Comparison of ENCODE assay signal across 15 mouse cellular contexts in genomic region chr1:106523741-106524140, GRCm38 (mm10).
DNase-seq lines count a peak whose midpoint lies in the region; ATAC-seq and TF ChIP-seq lines count a peak whose summit lies in the region.
"Had no signal": no experiment of that assay in that cellular context is flagged by ENCODE, and none has a peak within 500 bp of the region (broad histone marks: within the 10 kb centered on the region; RNA-seq: fewer than 3 reads in every experiment).

No protein-coding gene starts in this region.

- no peak overlapping the region for H3K9ac ChIP-seq in heart, embryonic 11.5 days (ENCODE audit: low read depth, low read length)
- no peak overlapping the region for H3K9ac ChIP-seq in hindbrain, postnatal 0 days (replicated peaks; ENCODE audit: low read length)
- H3K9ac ChIP-seq: hindbrain, embryonic 15.5 days; liver, embryonic 12.5 days had no signal

- no peak for ATAC-seq in heart, embryonic 11.5 days (replicated peaks; ENCODE audit: insufficient number of reproducible peaks, low FRiP score, low TSS enrichment)
- ATAC-seq in hindbrain, postnatal 0 days, result no peak
- ATAC-seq: liver, embryonic 12.5 days had no signal

- H3K36me3 ChIP-seq in heart, embryonic 11.5 days (ENCODE audit: control insufficient read depth, insufficient read depth, low read length), result no peaks in the 10 kb centered on the region
- H3K36me3 ChIP-seq in hindbrain, postnatal 0 days (ENCODE audit: insufficient read depth, low read length), result no peaks in the 10 kb centered on the region
- H3K36me3 ChIP-seq: hindbrain, embryonic 15.5 days; liver, embryonic 12.5 days; midbrain, embryonic 10.5 days had no signal

- intact Hi-C loops in heart, postnatal 10 days (cut with DNase I), result no loop called here

- DNase-seq in heart, adult 11 months, result peak; percentile 97
- peak; percentile 23 for DNase-seq in ovary, postnatal 36 days (ENCODE audit: low spot score)
- no peak for DNase-seq in ovary, adult 18-20 months (ENCODE audit: low spot score)
- peak; percentile 55 to 61 for DNase-seq in heart, postnatal 10 days
- DNase-seq in testis, postnatal 10 days (ENCODE audit: low spot score), result peak; percentile 55
- no peak for DNase-seq in hindbrain, postnatal 0 days (ENCODE audit: low spot score)
- DNase-seq in kidney, adult 8-10 months, result no peak
- DNase-seq: cerebellum, adult 11 months; right cerebral cortex, postnatal 14 days; thymus, adult 2 months had no signal

- no peak overlapping the region for H3K27ac ChIP-seq in heart, embryonic 11.5 days (ENCODE audit: low read depth, low read length)
- no peak overlapping the region for H3K27ac ChIP-seq in hindbrain, postnatal 0 days
- H3K27ac ChIP-seq: hindbrain, embryonic 15.5 days; layer of hippocampus, adult 2 months; liver, embryonic 12.5 days; midbrain, embryonic 10.5 days had no signal

- no peaks in the 10 kb centered on the region for H3K9me3 ChIP-seq in heart, embryonic 11.5 days (replicated peaks; ENCODE audit: control insufficient read depth, low read length)
- H3K9me3 ChIP-seq in hindbrain, postnatal 0 days (ENCODE audit: low read length), result no peaks in the 10 kb centered on the region
- H3K9me3 ChIP-seq: hindbrain, embryonic 15.5 days; liver, embryonic 12.5 days; midbrain, embryonic 10.5 days had no signal

- no peaks in the 10 kb centered on the region for H3K4me1 ChIP-seq in heart, embryonic 11.5 days (ENCODE audit: control insufficient read depth, insufficient read depth, low read length)
- H3K4me1 ChIP-seq in hindbrain, postnatal 0 days (ENCODE audit: insufficient read depth, low read length), result no peaks in the 10 kb centered on the region
- H3K4me1 ChIP-seq: hindbrain, embryonic 15.5 days; liver, embryonic 12.5 days had no signal

- no peak overlapping the region for H3K4me2 ChIP-seq in heart, embryonic 11.5 days
- no peak overlapping the region for H3K4me2 ChIP-seq in hindbrain, postnatal 0 days (ENCODE audit: low read depth, low read length)
- H3K4me2 ChIP-seq: hindbrain, embryonic 15.5 days; liver, embryonic 12.5 days had no signal

- 52% methylated on average over 6 of the region's 6 CpGs for WGBS in heart, embryonic 11.5 days (ENCODE audit: insufficient replicate concordance)
- WGBS in hindbrain, postnatal 0 days, result 80% methylated on average over 6 of the region's 6 CpGs

- no peaks in the 10 kb centered on the region for H3K27me3 ChIP-seq in heart, embryonic 11.5 days (ENCODE audit: control insufficient read depth, insufficient read depth, low read length)
- H3K27me3 ChIP-seq in hindbrain, postnatal 0 days (ENCODE audit: insufficient read depth, low read length), result no peaks in the 10 kb centered on the region
- H3K27me3 ChIP-seq: hindbrain, embryonic 15.5 days; liver, embryonic 12.5 days had no signal

- no peak for TF ChIP-seq CTCF in hindbrain, postnatal 0 days (IDR thresholded peaks at IDR 0.05; ENCODE audit: low read depth)

- no peak overlapping the region for H3K4me3 ChIP-seq in heart, embryonic 11.5 days (ENCODE audit: low read depth, low read length)
- H3K4me3 ChIP-seq in hindbrain, postnatal 0 days (ENCODE audit: low read length), result no peak overlapping the region
- H3K4me3 ChIP-seq: hindbrain, embryonic 15.5 days; layer of hippocampus, adult 2 months; liver, embryonic 12.5 days; midbrain, embryonic 10.5 days had no signal

Comparison
In these comparisons a context has a peak if more than half of its experiments do, and no peak if none do; other contexts are left out.
1. DNase-seq: peak in heart, adult 11 months (single experiment), ovary, postnatal 36 days (single experiment), heart, postnatal 10 days (2 of 2) and testis, postnatal 10 days (single experiment); none in ovary, adult 18-20 months (single experiment), hindbrain, postnatal 0 days (single experiment) and kidney, adult 8-10 months (0 of 2).